Mouse (Mus musculus) limb, embryonic 14.5 days (tissue): ENCODE results near the gene Capn15. TPM values are rescaled to one million over a fixed set of nuclear protein-coding genes. Genes with fewer than 3 reads are reported as not detected.

Experiments used
- ATAC-seq: fragments of 200-750 bp; cut with Nextera tagmentation; 2 replicates; pipeline ENCODE4 v1.8.0; 2017; ENCODE audit warnings: low read depth, moderate number of reproducible peaks, moderate TSS enrichment; ENCODE audit not compliant: low FRiP score
- DNase-seq: peaks from one replicate; pipeline ENCODE4 v3.0.0-alpha.2; 2015; ENCODE audit warnings: low spot score
- H3K27ac ChIP-seq: fragments of 300-500 bp; sonication (generic); replicated peaks from 2 replicates; pipeline ENCODE4 v1.5.1; 2014; ENCODE audit warnings: low read depth, mild to moderate bottlenecking, low read length, moderate library complexity, mixed read lengths
- H3K27me3 ChIP-seq: fragments of 300-500 bp; sonication (generic); 2 replicates; pipeline ENCODE4 v1.6.1; 2014; ENCODE audit warnings: low read length, mixed read lengths; ENCODE audit not compliant: control insufficient read depth, insufficient read depth
- H3K36me3 ChIP-seq: fragments of 300-500 bp; sonication (generic); 2 replicates; pipeline ENCODE4 v1.6.1; 2014; ENCODE audit warnings: mild to moderate bottlenecking, low read length, moderate library complexity, mixed read lengths; ENCODE audit not compliant: control insufficient read depth, insufficient read depth
- H3K4me1 ChIP-seq: fragments of 300-500 bp; sonication (generic); 2 replicates; pipeline ENCODE4 v1.6.1; 2014; ENCODE audit warnings: antibody characterized with exemption, low read length, mixed read lengths; ENCODE audit not compliant: control insufficient read depth, insufficient read depth
- H3K4me2 ChIP-seq: fragments of 300-500 bp; sonication (generic); replicated peaks from 2 replicates; pipeline ENCODE4 v1.6.1; 2014; ENCODE audit warnings: low read depth, mild to moderate bottlenecking, low read length, moderate library complexity; ENCODE audit not compliant: severe bottlenecking
- H3K4me3 ChIP-seq: fragments of 300-500 bp; sonication (generic); replicated peaks from 2 replicates; pipeline ENCODE4 v1.5.1; 2014; ENCODE audit warnings: low read length
- H3K9ac ChIP-seq: fragments of 300-500 bp; sonication (generic); 2 replicates; pipeline ENCODE4 v1.6.1; 2014; ENCODE audit warnings: mild to moderate bottlenecking, low read depth, low read length, moderate library complexity; ENCODE audit not compliant: severe bottlenecking
- H3K9me3 ChIP-seq: fragments of 300-500 bp; sonication (generic); 2 replicates; pipeline ENCODE4 v1.6.1; 2016; ENCODE audit warnings: low read length; ENCODE audit not compliant: control insufficient read depth
- POLR2A ChIP-seq: fragments of 200-500 bp; IDR thresholded peaks from 2 replicates; pipeline ENCODE4 v1.8.0; 2012; ENCODE audit warnings: inconsistent platforms, mild to moderate bottlenecking, moderate library complexity, borderline replicate concordance; ENCODE audit not compliant: insufficient read depth, insufficient read length; ENCODE audit errors: extremely low read depth
- WGBS: fragments of 180-500 bp; shearing (Covaris S2); extraction: QIAGEN DNeasy Blood & Tissue Kit; methylation state at CpG from one replicate; pipeline ENCODE4 v1.1.7; 2014; 5-methylcytosine and 5-hydroxymethylcytosine counted together
- polyA plus RNA-seq, 2 experiments: library from polyadenylated mRNA; depleted of rRNA in 1 of 2; stranded (reverse) in 1 of 2; unstranded in 1 of 2; fragments of >200 nt; fragmentation: Nextera tagmentation in 1 of 2; extraction: Ambion mirVana in 1 of 2; gene quantifications; 2 replicates each; pipeline versions ENCODE4 v1.2.1 to v1.2.3; 2012 to 2014

Gene Capn15
- polyA plus RNA-seq, 2 experiments, result 31.0 to 50.1 TPM

DNA sequence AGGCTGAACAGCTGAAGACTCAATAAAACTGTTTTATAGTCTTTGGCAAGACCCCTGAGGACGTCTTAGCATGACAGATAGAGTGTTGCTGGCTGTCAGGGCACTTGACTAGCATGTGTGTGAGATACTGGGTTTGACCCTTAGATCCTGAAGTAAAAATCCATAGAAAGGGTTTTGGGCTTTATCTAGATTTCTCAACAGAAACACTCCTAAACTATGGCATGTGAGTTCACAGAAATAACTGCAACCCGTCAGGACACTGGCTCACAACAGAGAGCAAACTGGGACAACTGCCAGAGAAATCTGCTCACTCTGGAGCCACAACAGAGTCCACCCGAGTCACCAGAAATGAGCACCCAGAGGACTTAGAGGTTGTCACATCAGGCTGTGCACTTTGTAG lies 17.9 kb downstream of the Capn15 start:
- H3K4me3 ChIP-seq, result no peak overlapping the region
- ATAC-seq (no peak), DNase-seq (no peak)
- no peak for TF ChIP-seq POLR2A
- H3K27me3 ChIP-seq, result no peaks in the 10 kb centered on the region
- no peak overlapping the region for H3K9ac ChIP-seq
- no peaks in the 10 kb centered on the region for H3K9me3 ChIP-seq
- no peak overlapping the region for H3K4me2 ChIP-seq
- no peak overlapping the region for H3K27ac ChIP-seq
- no peaks in the 10 kb centered on the region for H3K4me1 ChIP-seq
- peaks cover 30% of the 10 kb centered on the region for H3K36me3 ChIP-seq
- WGBS, result 25% methylated on average over 3 of the region's 3 CpGs

DNA sequence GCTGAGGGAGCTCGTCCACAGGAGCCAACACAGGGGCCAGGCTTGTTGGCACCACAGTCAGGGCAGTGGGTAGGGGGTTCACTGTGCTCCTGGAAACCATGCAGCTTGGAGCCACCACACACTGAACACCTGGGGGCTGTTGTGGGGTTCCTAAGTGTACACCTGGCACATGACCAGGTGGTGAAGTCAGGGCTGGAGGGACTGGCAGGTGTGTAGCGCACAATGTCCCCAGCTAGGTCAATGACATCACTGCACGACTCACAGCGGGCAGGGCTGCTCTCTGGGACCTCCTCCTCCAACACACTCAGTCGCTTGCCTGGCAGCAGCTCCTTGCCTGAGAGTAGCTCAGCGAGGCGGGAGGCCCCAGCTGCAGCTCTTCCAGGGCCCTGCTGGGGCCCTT lies 21.3 kb downstream of the Capn15 start:
- H3K4me1 ChIP-seq, result no peaks in the 10 kb centered on the region
- ATAC-seq (no peak), DNase-seq (no peak)
- no peak overlapping the region for H3K4me2 ChIP-seq
- H3K9me3 ChIP-seq, result no peaks in the 10 kb centered on the region
- WGBS, result 80% methylated on average over 7 of the region's 7 CpGs
- H3K36me3 ChIP-seq, result peaks cover 60% of the 10 kb centered on the region
- H3K4me3 ChIP-seq, result no peak overlapping the region
- H3K27me3 ChIP-seq, result no peaks in the 10 kb centered on the region
- H3K27ac ChIP-seq, result no peak overlapping the region
- no peak for TF ChIP-seq POLR2A
- H3K9ac ChIP-seq, result no peak overlapping the region

DNA sequence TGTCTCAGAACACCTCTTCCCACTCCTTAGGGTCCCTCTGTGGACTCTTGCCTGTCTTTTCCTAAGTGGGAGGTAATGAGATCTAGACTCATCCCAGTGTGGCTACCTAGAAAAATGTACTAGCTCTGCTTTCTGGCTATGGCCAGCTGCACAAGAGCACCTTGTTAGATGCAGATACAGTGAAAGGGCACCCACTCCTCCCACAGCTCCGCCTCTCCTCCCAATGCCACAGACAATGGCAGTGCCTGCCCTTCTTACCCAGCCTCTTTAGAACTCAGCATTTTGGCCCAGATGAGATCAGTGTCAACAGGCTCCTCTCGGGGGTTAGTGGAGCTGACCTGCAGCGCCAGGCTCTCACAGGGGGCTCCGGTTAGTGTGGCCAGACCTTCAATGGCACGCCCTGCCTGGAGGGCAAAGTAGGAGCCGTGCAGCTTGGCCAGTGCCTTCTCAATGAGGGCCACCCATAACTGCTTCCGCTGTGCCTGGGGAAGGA lies 23.1 kb downstream of the Capn15 start:
- Histone ChIP-seq H3K4me1 (no peaks in the 10 kb centered on the region), H3K36me3 (peaks cover 72% of the 10 kb centered on the region), H3K4me2 (no peak overlapping the region), H3K27ac (no peak overlapping the region), H3K9me3 (no peaks in the 10 kb centered on the region), H3K27me3 (no peaks in the 10 kb centered on the region), H3K9ac (no peak overlapping the region), H3K4me3 (no peak overlapping the region)
- whole genome bisulfite sequencing, result 93% methylated on average over 7 of the region's 7 CpGs
- DNase-seq (no peak), ATAC-seq (no peak)
- TF ChIP-seq POLR2A, result no peak

DNA sequence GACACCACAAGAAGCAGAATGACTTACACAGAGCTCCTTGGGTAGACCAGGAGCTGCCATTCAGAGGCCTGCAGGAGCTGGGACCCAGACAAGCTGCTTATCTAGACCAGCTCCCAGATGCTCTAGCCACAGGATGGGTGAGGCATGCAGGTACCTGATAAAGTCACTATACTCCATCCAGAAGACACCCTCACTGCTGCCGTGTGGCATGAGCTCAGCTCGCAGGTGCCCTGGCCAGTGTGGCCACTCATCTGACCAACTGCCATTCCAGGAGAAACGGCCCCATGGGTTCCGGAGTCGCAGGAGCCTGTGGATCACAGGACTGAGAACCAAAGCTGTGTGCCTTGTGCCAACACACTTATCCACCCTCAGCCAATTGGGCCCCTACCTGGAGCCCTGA lies 24.0 kb downstream of the Capn15 start:
- no peak for DNase-seq
- WGBS, result 93% methylated on average over 5 of the region's 5 CpGs
- no peak overlapping the region for H3K9ac ChIP-seq

DNA sequence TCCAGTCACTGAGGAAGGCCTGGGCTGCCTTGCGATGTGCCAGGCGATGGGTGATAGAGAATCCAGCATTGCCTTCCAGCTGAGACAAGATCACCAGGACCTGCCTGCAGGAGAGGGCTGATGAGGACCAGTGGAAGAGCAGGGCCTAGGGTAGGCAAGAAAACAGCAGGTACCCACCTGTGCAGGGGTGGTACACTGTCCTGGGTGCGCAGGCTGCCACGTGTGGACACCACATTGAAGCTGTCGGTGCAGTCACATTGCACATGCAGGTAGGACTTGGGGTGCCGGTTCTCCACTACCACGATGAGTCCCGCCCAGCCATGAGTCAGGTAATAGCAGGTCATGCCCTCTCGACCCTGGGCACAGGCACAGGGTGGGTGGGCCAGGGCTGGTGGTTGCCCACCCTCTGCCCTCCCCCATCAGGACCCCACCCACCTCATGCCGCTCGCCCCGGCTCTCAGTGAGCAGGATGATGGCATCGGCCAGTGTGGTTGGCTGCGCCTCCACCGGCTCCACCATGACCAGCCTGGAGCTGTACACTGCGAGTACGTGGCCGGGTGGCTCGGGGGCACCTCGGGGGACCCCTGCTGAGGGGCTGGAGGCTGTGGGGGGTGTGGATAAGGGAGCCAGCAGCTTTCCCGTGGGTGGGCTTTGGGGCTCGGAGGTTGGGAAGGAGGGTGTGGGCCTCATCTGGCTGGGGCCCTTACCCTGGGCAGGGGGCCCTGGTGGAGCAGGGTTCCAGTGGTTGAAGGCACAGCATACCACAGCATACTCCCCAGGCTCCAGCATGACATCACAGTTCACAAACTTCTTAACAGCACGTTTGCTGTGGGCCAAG lies 25.7 kb downstream of the Capn15 start:
- H3K4me1 ChIP-seq, result no peaks in the 10 kb centered on the region
- no peak for DNase-seq
- no peaks in the 10 kb centered on the region for H3K27me3 ChIP-seq
- no peak overlapping the region for H3K9ac ChIP-seq
- H3K4me2 ChIP-seq, result no peak overlapping the region
- peaks cover 63% of the 10 kb centered on the region for H3K36me3 ChIP-seq
- no peaks in the 10 kb centered on the region for H3K9me3 ChIP-seq
- no peak overlapping the region for H3K27ac ChIP-seq
- H3K4me3 ChIP-seq, result no peak overlapping the region
- no peak for ATAC-seq
- WGBS, result 92% methylated on average over 23 of the region's 23 CpGs
- no peak for TF ChIP-seq POLR2A

More for the DNA sequence above, 24.0 kb downstream of the Capn15 start:
- no peak for ATAC-seq
- H3K36me3 ChIP-seq, result peaks cover 67% of the 10 kb centered on the region
- no peak overlapping the region for H3K4me2 ChIP-seq
- no peak overlapping the region for H3K27ac ChIP-seq
- H3K27me3 ChIP-seq, result no peaks in the 10 kb centered on the region
- TF ChIP-seq POLR2A, result no peak
- no peak overlapping the region for H3K4me3 ChIP-seq
- no peaks in the 10 kb centered on the region for H3K4me1 ChIP-seq
- no peaks in the 10 kb centered on the region for H3K9me3 ChIP-seq
